Mouse (Mus musculus) myocyte (in vitro differentiated cells): ENCODE data around the gene Hnrnpr.

Experiments used
- CEBPB ChIP-seq: IDR thresholded peaks from 2 replicates; pipeline ENCODE4 v1.6.1; 2011; ENCODE audit warnings: mild to moderate bottlenecking, moderate library complexity; ENCODE audit not compliant: poor library complexity, insufficient read depth, severe bottlenecking
- POLR2A ChIP-seq: IDR thresholded peaks from one replicate; pipeline ENCODE4 v1.6.1; 2011; ENCODE audit warnings: low read depth, mild to moderate bottlenecking, control low read depth, moderate library complexity; ENCODE audit not compliant: insufficient read length
- POLR2AphosphoS2 ChIP-seq: IDR thresholded peaks from one replicate; pipeline ENCODE4 v1.6.1; 2011; ENCODE audit warnings: low read depth, control low read depth; ENCODE audit not compliant: insufficient read length
- REST ChIP-seq: IDR thresholded peaks from one replicate; pipeline ENCODE4 v1.6.1; 2011; ENCODE audit warnings: mild to moderate bottlenecking, control low read depth, moderate library complexity; ENCODE audit not compliant: insufficient read depth, insufficient read length
- TCF12 ChIP-seq: IDR thresholded peaks from one replicate; pipeline ENCODE4 v1.6.1; 2011; ENCODE audit warnings: mild to moderate bottlenecking, control low read depth; ENCODE audit not compliant: poor library complexity, insufficient read depth, severe bottlenecking
- USF1 ChIP-seq: IDR thresholded peaks from one replicate; pipeline ENCODE4 v1.6.1; 2011; ENCODE audit warnings: low read depth, mild to moderate bottlenecking, control low read depth, moderate library complexity

GRCm38 (mm10) chr4:136304181-136304580 lies 6.6 kb upstream of the Hnrnpr start:
- TF ChIP-seq POLR2A: no peak
- no peak for TF ChIP-seq TCF12
- no peak for TF ChIP-seq USF1
- TF ChIP-seq CEBPB: no peak
- TF ChIP-seq POLR2AphosphoS2: no peak
- TF ChIP-seq REST: no peak
